Mouse (Mus musculus) liver, embryonic 11.5 days (tissue): ENCODE measurements around the gene Syp. TPM values are rescaled to one million over a fixed set of nuclear protein-coding genes. Genes with fewer than 3 reads are reported as not detected.

Experiments
- ATAC-seq: fragments of 200-750 bp; cut with Nextera tagmentation; replicated peaks from 2 replicates; pipeline ENCODE4 v1.8.0; 2017; ENCODE audit warnings: moderate number of reproducible peaks, mild to moderate bottlenecking, moderate TSS enrichment, moderate library complexity; ENCODE audit not compliant: low FRiP score
- DNase-seq: peaks from one replicate; pipeline ENCODE4 v3.0.0-alpha.2; 2017; ENCODE audit warnings: low spot score
- H3K27ac ChIP-seq: fragments of 300-500 bp; sonication (generic); 2 replicates; pipeline ENCODE4 v1.5.1; 2014; ENCODE audit warnings: mild to moderate bottlenecking, low read depth, low read length, control low read depth
- H3K27me3 ChIP-seq: fragments of 300-500 bp; sonication (generic); replicated peaks from 2 replicates; pipeline ENCODE4 v1.6.1; 2014; ENCODE audit warnings: low read length, mixed read lengths; ENCODE audit not compliant: control insufficient read depth, insufficient read depth
- H3K36me3 ChIP-seq: fragments of 300-500 bp; sonication (generic); 2 replicates; pipeline ENCODE4 v1.6.1; 2014; ENCODE audit warnings: mild to moderate bottlenecking, low read length, moderate library complexity, mixed read lengths; ENCODE audit not compliant: control insufficient read depth, insufficient read depth
- H3K4me1 ChIP-seq: fragments of 300-500 bp; sonication (generic); replicated peaks from 2 replicates; pipeline ENCODE4 v1.6.1; 2014; ENCODE audit warnings: low read length, mixed read lengths; ENCODE audit not compliant: control insufficient read depth, insufficient read depth
- H3K4me2 ChIP-seq: fragments of 300-500 bp; sonication (generic); 2 replicates; pipeline ENCODE4 v1.6.1; 2014; ENCODE audit warnings: mild to moderate bottlenecking, control low read depth, moderate library complexity
- H3K4me3 ChIP-seq: fragments of 300-500 bp; sonication (generic); 2 replicates; pipeline ENCODE4 v1.5.1; 2014; ENCODE audit warnings: low read depth, low read length, control low read depth
- H3K9ac ChIP-seq: fragments of 300-500 bp; sonication (generic); 2 replicates; pipeline ENCODE4 v1.6.1; 2014; ENCODE audit warnings: low read depth, low read length, control low read depth
- H3K9me3 ChIP-seq: fragments of 300-500 bp; sonication (generic); 2 replicates; pipeline ENCODE4 v1.6.1; 2016; ENCODE audit warnings: low read length, inconsistent platforms, mixed read lengths; ENCODE audit not compliant: control insufficient read depth
- WGBS: fragments of 180-500 bp; shearing (Covaris S2); extraction: QIAGEN DNeasy Blood & Tissue Kit; methylation state at CpG from one replicate; pipeline ENCODE4 v1.1.7; 2014; 5-methylcytosine and 5-hydroxymethylcytosine counted together
- polyA plus RNA-seq: library from polyadenylated mRNA; unstranded; fragments of >200 nt; fragmentation: Nextera tagmentation; extraction: Ambion mirVana; gene quantifications from 2 replicates; pipeline ENCODE4 v1.2.1, GENCODE M21; 2014

Syp gene
- polyA plus RNA-seq, 1 experiment from 2014 or later, result 0.95 TPM

- Histone ChIP-seq H3K4me2 (no peak overlapping the region), H3K9me3 (no peaks in the 10 kb centered on the region), H3K36me3 (no peaks in the 10 kb centered on the region), H3K27ac (no peak overlapping the region), H3K4me3 (no peak overlapping the region), H3K27me3 (no peaks in the 10 kb centered on the region; the same call in 1 of the 2 replicates), H3K4me1 (no peaks in the 10 kb centered on the region), H3K9ac (no peak overlapping the region)
- DNase-seq (no peak), ATAC-seq (no peak)
- 82% methylated on average over 2 of the region's 2 CpGs for WGBS
Observed at GRCm38 (mm10) chrX:7688321-7688720, 50.0 kb downstream of the Syp start.

GRCm38 (mm10) chrX:7690486-7690885 lies 52.2 kb downstream of the Syp start:
- DNase-seq (no peak), ATAC-seq (no peak)
- H3K4me3 ChIP-seq, result no peak overlapping the region
- no peaks in the 10 kb centered on the region for H3K9me3 ChIP-seq
- no peaks in the 10 kb centered on the region for H3K4me1 ChIP-seq
- no peaks in the 10 kb centered on the region for H3K36me3 ChIP-seq
- WGBS, result 59% methylated on average over 3 of the region's 3 CpGs
- no peaks in the 10 kb centered on the region; the same call in 1 of the 2 replicates for H3K27me3 ChIP-seq
- no peak overlapping the region for H3K9ac ChIP-seq
- no peak overlapping the region for H3K27ac ChIP-seq
- no peak overlapping the region for H3K4me2 ChIP-seq

GRCm38 (mm10) chrX:7692862-7693261 lies 54.6 kb downstream of the Syp start:
- H3K9ac ChIP-seq, result no peak overlapping the region
- no peak overlapping the region for H3K4me3 ChIP-seq
- DNase-seq (no peak), ATAC-seq (no peak)
- no peaks in the 10 kb centered on the region for H3K27me3 ChIP-seq
- no peak overlapping the region for H3K4me2 ChIP-seq
- no peak overlapping the region for H3K27ac ChIP-seq
- no peaks in the 10 kb centered on the region for H3K9me3 ChIP-seq
- H3K36me3 ChIP-seq, result no peaks in the 10 kb centered on the region
- WGBS, result 34% methylated on average over 4 of the region's 4 CpGs
- no peaks in the 10 kb centered on the region for H3K4me1 ChIP-seq

- ATAC-seq (no peak; the same call in none of the 2 replicates), DNase-seq (no peak)
- no peaks in the 10 kb centered on the region for H3K4me1 ChIP-seq
- peak overlapping the region; percentile 71; the same call in 1 of the 2 replicates for H3K4me3 ChIP-seq
- no peak overlapping the region for H3K27ac ChIP-seq
- H3K27me3 ChIP-seq, result no peaks in the 10 kb centered on the region
- peak overlapping the region; percentile 48; the same call in 1 of the 2 replicates for H3K4me2 ChIP-seq
- no peak overlapping the region for H3K9ac ChIP-seq
- 41% methylated on average over 6 of the region's 6 CpGs for whole genome bisulfite sequencing
- H3K36me3 ChIP-seq, result no peaks in the 10 kb centered on the region
- H3K9me3 ChIP-seq, result no peaks in the 10 kb centered on the region
Observed at GRCm38 (mm10) chrX:7696520-7696919, 58.2 kb downstream of the Syp start.

- H3K4me3 ChIP-seq, result peak within 1 kb of the TSS; percentile 71
- ATAC-seq, result peak; percentile 94
- no peaks in the 10 kb centered on the region for H3K36me3 ChIP-seq
- no peaks in the 10 kb centered on the region for H3K9me3 ChIP-seq
- H3K27me3 ChIP-seq, result no peaks in the 10 kb centered on the region
- peak within 1 kb of the TSS; percentile 72 for H3K4me2 ChIP-seq
- H3K4me1 ChIP-seq, result no peaks in the 10 kb centered on the region
- H3K27ac ChIP-seq, result peak within 1 kb of the TSS; percentile 48
- DNase-seq, result peak; percentile 63
- 4% methylated on average over 33 of the region's 33 CpGs for WGBS
- H3K9ac ChIP-seq, result peak within 1 kb of the TSS; percentile 70
Observed at GRCm38 (mm10) chrX:7696954-7697381, 58.7 kb downstream of the Syp start, which contains the start of gene Gpkow. TSS of gene Gpkow (plus strand) at chrX:7697131.

Other genes with a start within 250 kb of the Syp start
- gene Foxp3, start 64.8 kb upstream of the Syp start, polyA plus RNA-seq, result 0.06 TPM in 1 of 2 replicates, not detected in the other
- 0.49 and 1.4 TPM in 2 replicates for gene Ppp1r3f, start 64.2 kb upstream of the Syp start, polyA plus RNA-seq
- 32.5 and 35.3 TPM in 2 replicates for gene Ccdc22, start 33.0 kb upstream of the Syp start, polyA plus RNA-seq
- 0.03 and 0.08 TPM in 2 replicates for gene Cacna1f, start 31.4 kb upstream of the Syp start, polyA plus RNA-seq
- gene Prickle3, start 18.8 kb downstream of the Syp start, polyA plus RNA-seq, result 2.7 and 4.0 TPM in 2 replicates
- gene Plp2, start 32.9 kb downstream of the Syp start, polyA plus RNA-seq, result 78.2 and 79.5 TPM in 2 replicates
- gene Magix, start 42.8 kb downstream of the Syp start, polyA plus RNA-seq, result 0.06 TPM in 1 of 2 replicates, not detected in the other
- gene Gpkow, start 58.7 kb downstream of the Syp start, polyA plus RNA-seq, result 30.0 and 33.4 TPM in 2 replicates
- gene Wdr45, start 75.9 kb downstream of the Syp start, polyA plus RNA-seq, result 13.7 and 15.2 TPM in 2 replicates
- not detected in 2 replicates for gene Gm45208, start 83.8 kb downstream of the Syp start, polyA plus RNA-seq
- 29.8 and 32.0 TPM in 2 replicates for gene Praf2, start 90.0 kb downstream of the Syp start, polyA plus RNA-seq
- 4.7 and 6.5 TPM in 2 replicates for gene Ccdc120, start 112.4 kb downstream of the Syp start, polyA plus RNA-seq
- gene Tfe3, start 124.1 kb downstream of the Syp start, polyA plus RNA-seq, result 15.9 and 16.0 TPM in 2 replicates
- 45.0 and 47.2 TPM in 2 replicates for gene Gripap1, start 151.3 kb downstream of the Syp start, polyA plus RNA-seq
- 0.84 and 0.94 TPM in 2 replicates for gene Kcnd1, start 183.8 kb downstream of the Syp start, polyA plus RNA-seq
- gene Otud5, start 202.9 kb downstream of the Syp start, polyA plus RNA-seq, result 32.2 and 33.1 TPM in 2 replicates
- gene Pim2, start 239.8 kb downstream of the Syp start, polyA plus RNA-seq, result 6.8 and 8.5 TPM in 2 replicates
- gene Slc35a2, start 245.6 kb downstream of the Syp start, polyA plus RNA-seq, result 12.5 and 14.4 TPM in 2 replicates